Mouse (Mus musculus): ENCODE measurements at regions not wholly inside any gene's neighbourhood (a gene's known extent, or its start where the extent isn't known, plus 50 kb on each side); places are given as distances from the start of the nearest gene placed in this dataset.

- no peak for DNase-seq
Observed at GRCm38 (mm10) chr16:50700811-50701517, 110.0 kb upstream of the Ccdc54 start.

- no peak for DNase-seq
Observed at GRCm38 (mm10) chr16:50700123-50700522, 109.2 kb upstream of the Ccdc54 start.

- no peak for DNase-seq
Observed at GRCm38 (mm10) chr16:50697722-50698121, 106.8 kb upstream of the Ccdc54 start.

GRCm38 (mm10) chr16:50696052-50696451 lies 105.1 kb upstream of the Ccdc54 start:
- no peak for DNase-seq

GRCm38 (mm10) chr16:50694045-50694444 lies 103.1 kb upstream of the Ccdc54 start:
- DNase-seq: no peak

GRCm38 (mm10) chr16:50690818-50691217 lies 99.9 kb upstream of the Ccdc54 start:
- DNase-seq: no peak

GRCm38 (mm10) chr16:50689525-50689924 lies 98.6 kb upstream of the Ccdc54 start:
- DNase-seq: no peak

GRCm38 (mm10) chr16:50688818-50689506 lies 98.0 kb upstream of the Ccdc54 start:
- DNase-seq: no peak

- no peak for DNase-seq
Observed at GRCm38 (mm10) chr16:50679698-50680097, 88.7 kb upstream of the Ccdc54 start.

- no peak for DNase-seq
Observed at GRCm38 (mm10) chr16:50673339-50673738, 82.4 kb upstream of the Ccdc54 start.

GRCm38 (mm10) chr16:50672713-50673112 lies 81.8 kb upstream of the Ccdc54 start:
- no peak for DNase-seq

- DNase-seq: no peak
Observed at GRCm38 (mm10) chr16:50671170-50671569, 80.2 kb upstream of the Ccdc54 start.

GRCm38 (mm10) chr16:50664240-50664639 lies 73.3 kb upstream of the Ccdc54 start:
- no peak for DNase-seq
